Mouse (Mus musculus): ENCODE measurements at regions not wholly inside any gene's neighbourhood (a gene's known extent, or its start where the extent isn't known, plus 50 kb on each side); places are given as distances from the start of the nearest gene placed in this dataset.

GRCm38 (mm10) chr7:69812301-69812700 is 554.2 kb downstream of the Nr2f2 start:
- no peak for TF ChIP-seq TAL1 (IDR thresholded peaks at IDR 0.05; ENCODE audit: low read length)
- no peak for TF ChIP-seq GATA1 (IDR thresholded peaks at IDR 0.05; ENCODE audit: low read length)

Data from erythroblast, embryonic 14.5 days (primary cell).